Mouse (Mus musculus): Measurements from ENCODE around the gene Lce1e. TPM values are rescaled to one million over a fixed set of nuclear protein-coding genes. Genes with fewer than 3 reads are reported as not detected.
"Not testable (repeated sequence)": the region's sequence is repeated elsewhere in the genome, so short reads cannot be mapped to it uniquely, and the experiment has no call there.

Lce1e gene
- total RNA-seq, 1 experiment = not detected

DNA sequence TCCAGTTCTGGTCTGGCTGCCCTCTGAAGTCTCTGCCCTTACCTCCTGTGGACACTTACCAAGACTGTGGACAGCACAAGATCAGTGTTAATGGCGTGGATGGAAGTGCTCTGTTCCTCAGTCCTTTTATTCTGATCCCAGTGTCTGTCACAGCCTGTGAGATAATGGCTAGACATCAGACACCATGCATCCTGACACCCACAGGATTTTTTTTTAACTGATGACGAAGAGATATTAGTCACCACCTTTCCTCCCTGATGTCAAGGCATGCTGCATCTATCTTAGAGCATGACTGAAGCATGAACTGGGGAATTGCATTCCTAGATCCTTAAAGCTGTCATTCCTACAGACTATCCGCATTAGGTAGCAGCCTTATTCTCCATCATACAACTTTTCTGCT is 11.4 kb upstream of the Lce1e start, which contains the start of gene Lce1f:
Lce1f (minus strand) TSS at position 101 of the 400 bp plus-strand sequence.
- H3K27ac ChIP-seq (ENCODE audit: insufficient read depth, low read depth, low read length, poor library complexity, severe bottlenecking) = no peak within 1 kb of the TSS
- DNase-seq (ENCODE audit: low read depth, low spot score) = no peak

DNA sequence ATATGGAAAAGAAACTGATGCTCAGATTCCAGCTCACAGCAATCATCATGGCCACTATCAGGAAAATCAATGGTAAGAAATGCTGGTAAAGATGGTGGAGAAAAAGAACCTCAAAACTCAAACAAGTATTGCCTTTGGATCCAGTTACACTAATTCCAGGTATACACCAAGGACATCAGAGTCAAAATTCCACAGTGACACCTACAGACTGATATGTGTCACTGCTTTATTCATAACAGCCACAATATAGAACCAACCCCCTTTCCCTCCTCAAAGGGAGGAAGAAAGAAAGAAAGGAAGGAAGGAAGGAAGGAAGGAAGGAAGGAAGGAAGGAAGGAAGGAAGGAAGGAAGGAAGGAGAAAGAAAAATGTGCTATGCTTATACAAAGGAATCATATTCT is 6.2 kb upstream of the Lce1e start:
- no peak for DNase-seq (ENCODE audit: low read depth, low spot score)
- TF ChIP-seq HCFC1 (IDR thresholded peaks at IDR 0.05; ENCODE audit: borderline replicate concordance, insufficient read depth, low read length) = no peak
- no peak for TF ChIP-seq ZC3H11A (IDR thresholded peaks at IDR 0.05; ENCODE audit: borderline replicate concordance, low read depth, low read length)
- TF ChIP-seq MAFK (IDR thresholded peaks at IDR 0.05; ENCODE audit: insufficient read depth, low read depth, low read length) = no peak
- no peak for TF ChIP-seq ZNF384 (IDR thresholded peaks at IDR 0.05; ENCODE audit: low read depth, low read length)
- TF ChIP-seq CHD2 (IDR thresholded peaks at IDR 0.05; ENCODE audit: low read depth, low read length) = no peak
- Histone ChIP-seq H3K4me3 (ENCODE audit: insufficient read depth in 1 of 2, low read depth in 1 of 2, low read length in 2 of 2, poor library complexity in 1 of 2, severe bottlenecking in 1 of 2) (no peak overlapping the region), H3K36me3 (ENCODE audit: control insufficient read depth, insufficient read depth, low read length, poor library complexity, severe bottlenecking) (no peaks in the 10 kb centered on the region), H3K9ac (ENCODE audit: insufficient read depth, low read depth, low read length, poor library complexity, severe bottlenecking) (no peak overlapping the region), H3K27ac (ENCODE audit: insufficient read depth, low read depth, low read length, poor library complexity, severe bottlenecking) (no peak overlapping the region), H3K4me1 (ENCODE audit: control insufficient read depth in 2 of 2, insufficient read depth in 2 of 2, low read length in 2 of 2, poor library complexity in 1 of 2) (no peaks in the 10 kb centered on the region), H3K9me3 (ENCODE audit: control insufficient read depth, insufficient read depth, low read depth, low read length) (no peaks in the 10 kb centered on the region)
- in situ Hi-C loops (cut with MboI; ENCODE audit: low sequenced_read_pairs in 2 of 2, unreplicated experiment in 2 of 2) = no loop called here

More for the DNA sequence above, 11.4 kb upstream of the Lce1e start, which contains the start of gene Lce1f:
- H3K4me1 ChIP-seq (ENCODE audit: control insufficient read depth in 2 of 2, insufficient read depth in 2 of 2, low read length in 2 of 2, poor library complexity in 1 of 2) = no peaks in the 10 kb centered on the region
- H3K9me3 ChIP-seq (ENCODE audit: control insufficient read depth, insufficient read depth, low read depth, low read length) = no peaks in the 10 kb centered on the region
- no peak for TF ChIP-seq ZNF384 (IDR thresholded peaks at IDR 0.05; ENCODE audit: low read depth, low read length)
- TF ChIP-seq CHD2 (IDR thresholded peaks at IDR 0.05; ENCODE audit: low read depth, low read length) = no peak
- TF ChIP-seq HCFC1 (IDR thresholded peaks at IDR 0.05; ENCODE audit: borderline replicate concordance, insufficient read depth, low read length) = no peak
- no peak for TF ChIP-seq MAFK (IDR thresholded peaks at IDR 0.05; ENCODE audit: insufficient read depth, low read depth, low read length)
- TF ChIP-seq ZC3H11A (IDR thresholded peaks at IDR 0.05; ENCODE audit: borderline replicate concordance, low read depth, low read length) = no peak
- no peak within 1 kb of the TSS for H3K9ac ChIP-seq (ENCODE audit: insufficient read depth, low read depth, low read length, poor library complexity, severe bottlenecking)
- H3K36me3 ChIP-seq (ENCODE audit: control insufficient read depth, insufficient read depth, low read length, poor library complexity, severe bottlenecking) = no peaks in the 10 kb centered on the region
- in situ Hi-C loops (cut with MboI; ENCODE audit: low sequenced_read_pairs in 2 of 2, unreplicated experiment in 2 of 2) = no loop called here
- no peak within 1 kb of the TSS for H3K4me3 ChIP-seq (ENCODE audit: insufficient read depth in 1 of 2, low read depth in 1 of 2, low read length in 2 of 2, poor library complexity in 1 of 2, severe bottlenecking in 1 of 2)

DNA sequence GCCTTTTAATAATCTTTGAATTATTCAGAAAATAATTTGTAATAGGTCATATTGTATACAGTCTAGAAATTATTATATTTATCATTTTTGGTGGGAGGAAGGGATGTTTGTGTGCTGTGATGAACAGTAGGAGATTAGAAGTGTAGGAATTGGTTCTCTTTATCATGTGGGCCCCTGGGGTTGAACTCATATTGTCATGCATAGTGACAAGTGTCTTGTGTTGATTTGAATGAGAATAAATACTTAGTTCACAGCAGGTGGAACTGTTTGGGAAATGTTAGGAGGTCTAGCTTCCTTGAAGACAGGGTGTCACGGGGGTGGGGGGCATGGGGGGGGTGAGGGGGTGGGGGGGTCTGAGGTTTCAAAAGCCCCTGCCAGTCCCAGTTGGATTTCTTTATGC is 14.3 kb downstream of the Lce1e start:
- Histone ChIP-seq H3K9ac (ENCODE audit: insufficient read depth, low read depth, low read length, poor library complexity, severe bottlenecking) (no peak overlapping the region), H3K36me3 (ENCODE audit: control insufficient read depth, insufficient read depth, low read length, poor library complexity, severe bottlenecking) (no peaks in the 10 kb centered on the region), H3K4me3 (ENCODE audit: insufficient read depth in 1 of 2, low read depth in 1 of 2, low read length in 2 of 2, poor library complexity in 1 of 2, severe bottlenecking in 1 of 2) (no peak overlapping the region), H3K27ac (ENCODE audit: insufficient read depth, low read depth, low read length, poor library complexity, severe bottlenecking) (no peak overlapping the region), H3K9me3 (ENCODE audit: control insufficient read depth, insufficient read depth, low read depth, low read length) (no peaks in the 10 kb centered on the region), H3K4me1 (ENCODE audit: control insufficient read depth in 2 of 2, insufficient read depth in 2 of 2, low read length in 2 of 2, poor library complexity in 1 of 2) (0 out of 4 replicates have a peak, but pooled peaks cover 0 to 2% of the 10 kb centered on the region in 2 experiments)
- TF ChIP-seq HCFC1 (IDR thresholded peaks at IDR 0.05; ENCODE audit: borderline replicate concordance, insufficient read depth, low read length) (no peak), ZNF384 (IDR thresholded peaks at IDR 0.05; ENCODE audit: low read depth, low read length) (no peak), CHD2 (IDR thresholded peaks at IDR 0.05; ENCODE audit: low read depth, low read length) (no peak), ZC3H11A (IDR thresholded peaks at IDR 0.05; ENCODE audit: borderline replicate concordance, low read depth, low read length) (no peak), MAFK (IDR thresholded peaks at IDR 0.05; ENCODE audit: insufficient read depth, low read depth, low read length) (no peak)
- in situ Hi-C loops (cut with MboI; ENCODE audit: low sequenced_read_pairs in 2 of 2, unreplicated experiment in 2 of 2) = no loop called here
- peak; percentile 33 for DNase-seq (ENCODE audit: low read depth, low spot score)

DNA sequence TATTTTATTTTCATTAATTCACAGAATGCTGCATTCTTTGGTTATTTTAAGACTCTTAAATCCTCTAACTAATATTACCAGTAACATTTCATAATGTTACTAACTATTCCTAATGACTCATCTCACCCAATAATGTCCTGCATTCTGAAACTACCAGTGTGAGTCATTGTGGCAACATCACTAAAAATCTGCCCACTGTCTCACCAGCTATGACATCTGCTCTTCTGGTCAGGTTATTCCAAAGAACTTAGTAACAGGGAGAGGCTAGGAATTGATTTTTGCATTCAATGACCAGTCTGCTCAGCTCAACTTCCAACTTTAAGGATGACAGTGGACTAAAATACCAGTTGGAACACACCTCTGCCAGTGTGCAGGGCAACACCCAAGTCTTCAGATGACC is 17.2 kb downstream of the Lce1e start:
- Histone ChIP-seq H3K36me3 (ENCODE audit: control insufficient read depth, insufficient read depth, low read length, poor library complexity, severe bottlenecking) (no peaks in the 10 kb centered on the region), H3K4me1 (ENCODE audit: control insufficient read depth in 2 of 2, insufficient read depth in 2 of 2, low read length in 2 of 2, poor library complexity in 1 of 2) (0 out of 4 replicates have a peak, but pooled peaks cover 0 to 2% of the 10 kb centered on the region in 2 experiments), H3K9ac (ENCODE audit: insufficient read depth, low read depth, low read length, poor library complexity, severe bottlenecking) (no peak overlapping the region), H3K9me3 (ENCODE audit: control insufficient read depth, insufficient read depth, low read depth, low read length) (no peaks in the 10 kb centered on the region), H3K4me3 (ENCODE audit: insufficient read depth in 1 of 2, low read depth in 1 of 2, low read length in 2 of 2, poor library complexity in 1 of 2, severe bottlenecking in 1 of 2) (no peak overlapping the region), H3K27ac (ENCODE audit: insufficient read depth, low read depth, low read length, poor library complexity, severe bottlenecking) (no peak overlapping the region)
- in situ Hi-C loops (cut with MboI; ENCODE audit: low sequenced_read_pairs in 2 of 2, unreplicated experiment in 2 of 2) = no loop called here
- no peak for DNase-seq (ENCODE audit: low read depth, low spot score)
- TF ChIP-seq ZNF384 (IDR thresholded peaks at IDR 0.05; ENCODE audit: low read depth, low read length) = no peak
- TF ChIP-seq HCFC1 (IDR thresholded peaks at IDR 0.05; ENCODE audit: borderline replicate concordance, insufficient read depth, low read length) = no peak
- TF ChIP-seq ZC3H11A (IDR thresholded peaks at IDR 0.05; ENCODE audit: borderline replicate concordance, low read depth, low read length) = no peak
- TF ChIP-seq MAFK (IDR thresholded peaks at IDR 0.05; ENCODE audit: insufficient read depth, low read depth, low read length) = no peak
- TF ChIP-seq CHD2 (IDR thresholded peaks at IDR 0.05; ENCODE audit: low read depth, low read length) = no peak

DNA sequence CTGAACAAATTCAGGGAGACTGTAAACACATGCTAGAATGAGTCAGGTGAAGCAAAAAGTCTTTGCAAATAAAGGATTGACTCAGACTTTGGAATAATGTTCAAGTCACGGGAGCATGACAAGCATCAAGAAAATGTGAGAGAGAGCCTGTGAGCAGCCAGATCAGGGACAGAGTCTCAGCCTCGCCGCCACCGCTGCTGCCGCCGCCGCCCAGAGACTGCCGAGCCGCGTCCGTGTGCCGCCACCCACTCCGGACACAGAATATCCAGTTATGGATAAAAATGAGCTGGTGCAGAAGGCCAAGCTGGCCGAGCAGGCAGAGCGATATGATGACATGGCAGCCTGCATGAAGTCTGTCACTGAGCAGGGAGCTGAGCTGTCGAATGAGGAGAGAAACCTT is 19.7 kb downstream of the Lce1e start:
- in situ Hi-C loops (cut with MboI; ENCODE audit: low sequenced_read_pairs in 2 of 2, unreplicated experiment in 2 of 2); DNase-seq (ENCODE audit: low read depth, low spot score); H3K9me3 ChIP-seq (ENCODE audit: control insufficient read depth, insufficient read depth, low read depth, low read length); H3K36me3 ChIP-seq (ENCODE audit: control insufficient read depth, insufficient read depth, low read length, poor library complexity, severe bottlenecking); H3K27ac ChIP-seq (ENCODE audit: insufficient read depth, low read depth, low read length, poor library complexity, severe bottlenecking); H3K4me1 ChIP-seq (ENCODE audit: control insufficient read depth in 2 of 2, insufficient read depth in 2 of 2, low read length in 2 of 2, poor library complexity in 1 of 2): not testable (repeated sequence)
- 0 out of 2 replicates have a peak overlapping the region, but pooled peaks have one; percentile 13 for H3K9ac ChIP-seq (ENCODE audit: insufficient read depth, low read depth, low read length, poor library complexity, severe bottlenecking)
- H3K4me3 ChIP-seq (ENCODE audit: insufficient read depth in 1 of 2, low read depth in 1 of 2, low read length in 2 of 2, poor library complexity in 1 of 2, severe bottlenecking in 1 of 2) = peak overlapping the region; percentile 8 to 52; a peak in 3 of 4 replicates
